Mouse (Mus musculus) heart, adult 2 months (tissue): ENCODE data around the gene Mylk3.

ENCODE experiments used
- CTCF ChIP-seq: fragments of 200-600 bp; IDR thresholded peaks from 2 replicates; pipeline ENCODE4 v1.8.1; 2022; ENCODE audit warnings: antibody characterized with exemption, mild to moderate bottlenecking, moderate library complexity
- EP300 ChIP-seq: fragments of 200-500 bp; IDR thresholded peaks from 2 replicates; pipeline ENCODE4 v1.6.1; 2011; ENCODE audit warnings: low read depth, low read length, control low read depth; ENCODE audit not compliant: insufficient read depth
- POLR2A ChIP-seq: fragments of 200-500 bp; IDR thresholded peaks from 2 replicates; pipeline ENCODE4 v1.6.1; 2011; ENCODE audit warnings: mild to moderate bottlenecking, low read depth, low read length, control low read depth; ENCODE audit not compliant: insufficient read depth

DNA sequence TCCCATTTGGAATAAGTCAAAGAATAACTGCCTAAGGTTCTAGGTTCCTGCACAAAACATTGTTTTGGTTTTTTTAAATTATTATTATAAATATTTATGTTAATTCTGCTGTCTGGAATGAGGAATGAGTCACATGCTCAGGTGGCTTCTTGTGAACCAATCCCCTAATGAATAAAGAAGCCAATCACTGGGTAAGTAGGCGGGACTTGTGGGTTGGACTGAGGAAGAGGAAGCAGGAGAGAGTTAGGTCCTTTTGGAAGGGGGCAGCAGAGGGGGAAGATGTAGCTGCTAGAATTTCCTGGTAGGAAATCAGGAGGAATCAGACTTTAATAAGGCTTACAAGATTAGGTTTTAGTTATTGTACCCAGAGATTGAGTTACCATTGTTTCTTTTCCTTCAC, 35.2 kb upstream of the Mylk3 start:
- TF ChIP-seq POLR2A (no peak), EP300 (no peak), CTCF (no peak)
